In the genomic region with DNA sequence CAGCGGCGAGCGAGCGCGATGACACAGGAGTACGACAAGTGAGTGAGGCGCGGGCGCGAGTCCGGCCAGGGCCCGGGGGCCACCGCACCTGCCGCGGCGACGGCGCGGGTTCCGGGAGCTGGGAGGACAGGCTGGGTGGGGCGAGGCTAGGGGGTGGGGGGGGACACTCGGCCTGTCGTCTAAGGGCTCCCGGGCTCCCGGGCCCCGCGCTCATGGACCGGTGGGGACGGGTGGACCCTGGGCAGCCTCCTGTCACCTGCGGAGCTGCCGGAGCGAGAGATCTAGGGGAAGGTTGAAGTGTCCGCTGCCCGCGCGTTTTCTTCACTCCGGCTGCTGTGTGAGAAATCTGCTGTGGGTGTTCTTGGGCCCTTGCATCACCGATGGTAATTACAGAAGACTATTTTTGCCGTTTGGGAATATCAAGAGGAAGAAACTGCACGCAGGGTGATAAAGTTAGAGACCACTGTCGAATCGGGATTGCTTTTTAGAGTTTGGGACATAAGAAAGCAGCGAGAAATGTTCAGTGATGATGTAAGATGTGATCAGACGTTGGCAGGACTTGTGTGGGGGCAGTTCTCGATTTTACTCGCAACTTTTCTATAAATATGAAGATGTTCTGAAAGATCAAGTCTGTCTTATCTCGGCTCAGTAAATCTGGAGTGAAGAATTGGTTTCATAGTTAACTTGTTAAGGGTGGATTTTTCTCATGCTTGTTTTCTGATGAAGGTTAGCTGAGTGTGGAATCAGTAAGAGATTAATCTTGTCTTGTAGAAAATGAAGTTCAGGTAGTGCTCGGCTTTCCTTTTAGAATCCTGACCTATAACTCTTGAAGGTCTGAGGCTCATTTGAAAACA, we compare ENCODE assay signal across 7 mouse cellular contexts. TPM values are rescaled to one million over a fixed set of nuclear protein-coding genes. Genes with fewer than 3 reads are reported as not detected.
DNase-seq lines count a peak whose midpoint lies in the region; ATAC-seq and TF ChIP-seq lines count a peak whose summit lies in the region.

No protein-coding gene starts in this region.

- H3K9ac ChIP-seq in liver, adult 2 months (ENCODE audit: low read depth, low read length), result peak overlapping the region; percentile 82
- H3K9ac ChIP-seq in hindbrain, embryonic 12.5 days, result peak overlapping the region; percentile 72

- H3K27me3 ChIP-seq in liver, adult 2 months (ENCODE audit: control insufficient read depth, insufficient read depth, low read length), result no peaks in the 10 kb centered on the region; the same call in 1 of the 2 replicates
- peaks cover 31% of the 10 kb centered on the region for H3K27me3 ChIP-seq in hindbrain, embryonic 12.5 days
- peaks cover 25% of the 10 kb centered on the region for H3K27me3 ChIP-seq in megakaryocyte, embryonic 14.5 days (replicated peaks)

- H3K36me3 ChIP-seq in liver, adult 2 months (ENCODE audit: control insufficient read depth, insufficient read depth, low read length), result no peaks in the 10 kb centered on the region
- no peaks in the 10 kb centered on the region for H3K36me3 ChIP-seq in hindbrain, embryonic 12.5 days
- peaks cover 16% of the 10 kb centered on the region for H3K36me3 ChIP-seq in megakaryocyte, embryonic 14.5 days (replicated peaks; ENCODE audit: low read length)

- no peak overlapping the region for H3K27ac ChIP-seq in liver, adult 2 months (replicated peaks; ENCODE audit: insufficient read depth, low read depth, low read length)
- no peak overlapping the region for H3K27ac ChIP-seq in brown adipose tissue, adult 24 weeks (replicated peaks; ENCODE audit: low read depth, low read length)
- H3K27ac ChIP-seq in hindbrain, embryonic 12.5 days, result no peak overlapping the region

- peak overlapping the region; percentile 76 for H3K4me3 ChIP-seq in liver, adult 2 months (ENCODE audit: insufficient read depth, low read depth, low read length)
- peak overlapping the region; percentile 82 for H3K4me3 ChIP-seq in brown adipose tissue, adult 24 weeks (ENCODE audit: insufficient read depth, low read depth, low read length)
- H3K4me3 ChIP-seq in hindbrain, embryonic 12.5 days, result peak overlapping the region; percentile 67
- H3K4me3 ChIP-seq in megakaryocyte, embryonic 14.5 days (replicated peaks), result peak overlapping the region; percentile 92

- H3K4me2 ChIP-seq in hindbrain, embryonic 12.5 days (replicated peaks), result peak overlapping the region; percentile 69

- no peak for TF ChIP-seq POLR2A in liver, adult 2 months (IDR thresholded peaks at IDR 0.05; ENCODE audit: extremely low read depth, insufficient read depth, low read length)

- no peaks in the 10 kb centered on the region for H3K9me3 ChIP-seq in hindbrain, embryonic 12.5 days (replicated peaks)
- H3K9me3 ChIP-seq in megakaryocyte, embryonic 14.5 days, result no peaks in the 10 kb centered on the region

- ATAC-seq in hindbrain, embryonic 12.5 days (ENCODE audit: low FRiP score), result peak; percentile 46

- DNase-seq in liver, adult 2 months (ENCODE audit: extremely low read depth, low read depth, low spot score), result peak; percentile 4
- DNase-seq in liver, result no peak
- no peak for DNase-seq in cerebellum, postnatal 36 days
- no peak for DNase-seq in gastrocnemius, postnatal 10 days

- peaks cover 6% of the 10 kb centered on the region for H3K4me1 ChIP-seq in liver, adult 2 months (ENCODE audit: control insufficient read depth, insufficient read depth, low read length)
- H3K4me1 ChIP-seq in brown adipose tissue, adult 24 weeks (ENCODE audit: control insufficient read depth, insufficient read depth, insufficient read length, low read length), result no peaks in the 10 kb centered on the region
- no peaks in the 10 kb centered on the region for H3K4me1 ChIP-seq in hindbrain, embryonic 12.5 days
- H3K4me1 ChIP-seq in megakaryocyte, embryonic 14.5 days, result peaks cover 20% of the 10 kb centered on the region

- no peaks in the 10 kb centered on the region for H3K79me2 ChIP-seq in liver, adult 2 months (ENCODE audit: control insufficient read depth, insufficient read depth, low read length)

- 4% methylated on average over 48 of the region's 48 CpGs for WGBS in liver, adult 2 months
- WGBS in hindbrain, embryonic 12.5 days, result 7% methylated on average over 43 of the region's 48 CpGs

- TF ChIP-seq CTCF in liver, adult 2 months (IDR thresholded peaks at IDR 0.05; ENCODE audit: low read depth, low read length), result no peak

RNA-seq across cellular contexts. Expression of a gene that starts 0.6 kb away (rescaled TPM):
- total RNA-seq in liver, adult 2 months (2014; rRNA removed), result 0.28 and 0.40 TPM in 2 replicates
- polyA plus RNA-seq in liver, adult 2 months (2012; rRNA removed), result 0.17 and 0.42 TPM in 2 replicates
- polyA plus RNA-seq in brown adipose tissue, adult 24 weeks (2012; ENCODE audit: insufficient read depth, insufficient read length, missing spikeins), result 0.67 and 0.99 TPM in 2 replicates
- polyA plus RNA-seq in hindbrain, embryonic 12.5 days (2016; fragmentation: Nextera tagmentation; extraction: Ambion mirVana), result 0.73 and 0.75 TPM in 2 replicates
- polyA plus RNA-seq in megakaryocyte, embryonic 14.5 days (2012; ENCODE audit: insufficient read depth, low replicate concordance), result 0.43 TPM in 1 of 2 replicates, not detected in the other
- total RNA-seq in gastrocnemius, postnatal 10 days (2021), result under 1 TPM; 0.19 to 0.20 TPM
